Mouse (Mus musculus): ENCODE results near the gene Obox3. TPM values are rescaled to one million over a fixed set of nuclear protein-coding genes. Genes with fewer than 3 reads are reported as not detected.

Gene Obox3
- not detected for polyA plus RNA-seq (2017; shearing (Covaris generic))

DNA sequence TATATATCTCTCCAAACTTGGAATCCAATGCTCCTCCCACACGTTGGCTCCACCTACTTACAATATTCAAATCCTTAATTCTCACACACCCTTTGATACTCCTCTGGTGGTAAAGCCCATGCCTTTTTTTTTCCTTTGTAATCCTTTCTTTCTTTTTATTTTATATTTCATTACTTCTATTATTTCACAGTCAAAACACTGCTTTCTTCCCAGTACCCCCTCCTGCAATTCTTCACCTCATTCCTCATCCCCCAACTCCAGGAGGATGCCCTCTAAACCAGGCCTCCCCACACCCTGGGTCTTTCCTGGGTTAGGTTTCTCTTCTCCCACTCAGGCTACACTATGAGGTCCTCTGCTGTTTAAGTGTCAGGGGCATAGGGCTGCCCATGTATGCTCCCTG is at the start of gene Obox3:
Gene Obox3, minus strand, starts transcription at position 101 of the 400 bp plus-strand sequence.

Other genes with a start within 250 kb of the Obox3 start
- not detected for gene Obox5, start 110.2 kb upstream of the Obox3 start, polyA plus RNA-seq (2017; shearing (Covaris generic))
- gene Obox6, start 199.8 kb upstream of the Obox3 start, polyA plus RNA-seq (2017; shearing (Covaris generic)) = not detected
- not detected for gene Crx, start 240.1 kb upstream of the Obox3 start, polyA plus RNA-seq (2017; shearing (Covaris generic))
- gene Crxos, start 242.7 kb upstream of the Obox3 start, polyA plus RNA-seq (2017; shearing (Covaris generic)) = not detected